Mouse (Mus musculus): ENCODE results near the gene Ggt1.

Ggt1 gene

GRCm38 (mm10) chr10:75534216-75534615 lies 27.2 kb upstream of the Ggt1 start:
- TF ChIP-seq CTCF (conservative IDR thresholded peaks at IDR 0.05; ENCODE audit: low read length) (no peak), NANOG (IDR thresholded peaks at IDR 0.05; ENCODE audit: borderline replicate concordance, low read length) (no peak), POU5F1 (IDR thresholded peaks at IDR 0.05; ENCODE audit: borderline replicate concordance, low read length) (no peak)
- H3K9me3 ChIP-seq (ENCODE audit: low read length): no peaks in the 10 kb centered on the region
- peaks cover 71% of the 10 kb centered on the region for H3K36me3 ChIP-seq (ENCODE audit: insufficient read depth, low read length)

GRCm38 (mm10) chr10:75534934-75535333 lies 26.5 kb upstream of the Ggt1 start:
- Histone ChIP-seq H3K27me3 (ENCODE audit: insufficient read depth, low read length) (no peaks in the 10 kb centered on the region), H3K9me3 (ENCODE audit: low read length) (no peaks in the 10 kb centered on the region), H3K36me3 (ENCODE audit: insufficient read depth, low read length) (peaks cover 65% of the 10 kb centered on the region), H3K4me3 (replicated peaks; ENCODE audit: low read length) (no peak overlapping the region), H3K4me1 (replicated peaks; ENCODE audit: low read depth, low read length) (peaks cover 22% of the 10 kb centered on the region; the same call in 1 of the 2 replicates)
- no peak for TF ChIP-seq POU5F1 (IDR thresholded peaks at IDR 0.05; ENCODE audit: borderline replicate concordance, low read length)
- TF ChIP-seq NANOG (IDR thresholded peaks at IDR 0.05; ENCODE audit: borderline replicate concordance, low read length): no peak
- no peak for TF ChIP-seq CTCF (conservative IDR thresholded peaks at IDR 0.05; ENCODE audit: low read length)

More at GRCm38 (mm10) chr10:75534216-75534615, 27.2 kb upstream of the Ggt1 start:
- Histone ChIP-seq H3K4me3 (replicated peaks; ENCODE audit: low read length) (no peak overlapping the region), H3K27me3 (ENCODE audit: insufficient read depth, low read length) (no peaks in the 10 kb centered on the region), H3K4me1 (replicated peaks; ENCODE audit: low read depth, low read length) (peaks cover 18% of the 10 kb centered on the region; the same call in 1 of the 2 replicates)

DNA sequence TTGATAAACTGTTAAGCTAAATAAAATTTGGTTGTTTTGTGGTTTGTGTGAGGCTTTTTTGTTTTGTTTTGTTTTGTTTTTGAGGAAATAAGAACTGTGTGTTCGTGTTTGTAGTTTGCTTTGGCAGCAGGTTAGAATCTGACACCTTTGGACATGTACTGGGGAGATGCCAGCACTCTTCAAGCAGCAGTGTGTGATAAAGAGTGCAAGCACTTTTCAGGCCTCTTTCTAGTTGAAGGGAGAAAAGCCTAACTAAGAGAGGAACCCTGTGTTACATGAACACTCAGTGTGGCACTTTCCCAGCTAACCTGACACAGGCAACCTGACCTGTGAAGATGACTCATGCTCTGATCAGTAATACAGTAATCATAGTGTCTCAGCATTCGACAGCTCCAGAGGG lies 26.0 kb upstream of the Ggt1 start:
- Histone ChIP-seq H3K27me3 (ENCODE audit: insufficient read depth, low read length) (no peaks in the 10 kb centered on the region), H3K36me3 (ENCODE audit: insufficient read depth, low read length) (peaks cover 60% of the 10 kb centered on the region), H3K4me1 (replicated peaks; ENCODE audit: low read depth, low read length) (peaks cover 18% of the 10 kb centered on the region; the same call in 1 of the 2 replicates), H3K9me3 (ENCODE audit: low read length) (no peaks in the 10 kb centered on the region), H3K4me3 (replicated peaks; ENCODE audit: low read length) (no peak overlapping the region)
- TF ChIP-seq CTCF (conservative IDR thresholded peaks at IDR 0.05; ENCODE audit: low read length) (no peak), NANOG (IDR thresholded peaks at IDR 0.05; ENCODE audit: borderline replicate concordance, low read length) (no peak), POU5F1 (IDR thresholded peaks at IDR 0.05; ENCODE audit: borderline replicate concordance, low read length) (no peak)

GRCm38 (mm10) chr10:75536123-75536522 lies 25.3 kb upstream of the Ggt1 start:
- no peaks in the 10 kb centered on the region for H3K9me3 ChIP-seq (ENCODE audit: low read length)
- H3K4me3 ChIP-seq (replicated peaks; ENCODE audit: low read length): no peak overlapping the region
- H3K27me3 ChIP-seq (ENCODE audit: insufficient read depth, low read length): no peaks in the 10 kb centered on the region
- TF ChIP-seq CTCF (conservative IDR thresholded peaks at IDR 0.05; ENCODE audit: low read length) (no peak), POU5F1 (IDR thresholded peaks at IDR 0.05; ENCODE audit: borderline replicate concordance, low read length) (no peak), NANOG (IDR thresholded peaks at IDR 0.05; ENCODE audit: borderline replicate concordance, low read length) (no peak)
- peaks cover 53% of the 10 kb centered on the region for H3K36me3 ChIP-seq (ENCODE audit: insufficient read depth, low read length)
- H3K4me1 ChIP-seq (replicated peaks; ENCODE audit: low read depth, low read length): peaks cover 13% of the 10 kb centered on the region; the same call in 1 of the 2 replicates

GRCm38 (mm10) chr10:75547901-75548300 lies 13.5 kb upstream of the Ggt1 start:
- Histone ChIP-seq H3K36me3 (ENCODE audit: insufficient read depth, low read length) (no peaks in the 10 kb centered on the region), H3K9me3 (ENCODE audit: low read length) (no peaks in the 10 kb centered on the region), H3K4me3 (replicated peaks; ENCODE audit: low read length) (no peak overlapping the region), H3K4me1 (replicated peaks; ENCODE audit: low read depth, low read length) (peaks cover 16% of the 10 kb centered on the region), H3K27me3 (ENCODE audit: insufficient read depth, low read length) (peaks cover 16% of the 10 kb centered on the region)
- TF ChIP-seq POU5F1 (IDR thresholded peaks at IDR 0.05; ENCODE audit: borderline replicate concordance, low read length) (no peak), CTCF (conservative IDR thresholded peaks at IDR 0.05; ENCODE audit: low read length) (no peak), NANOG (IDR thresholded peaks at IDR 0.05; ENCODE audit: borderline replicate concordance, low read length) (no peak)

DNA sequence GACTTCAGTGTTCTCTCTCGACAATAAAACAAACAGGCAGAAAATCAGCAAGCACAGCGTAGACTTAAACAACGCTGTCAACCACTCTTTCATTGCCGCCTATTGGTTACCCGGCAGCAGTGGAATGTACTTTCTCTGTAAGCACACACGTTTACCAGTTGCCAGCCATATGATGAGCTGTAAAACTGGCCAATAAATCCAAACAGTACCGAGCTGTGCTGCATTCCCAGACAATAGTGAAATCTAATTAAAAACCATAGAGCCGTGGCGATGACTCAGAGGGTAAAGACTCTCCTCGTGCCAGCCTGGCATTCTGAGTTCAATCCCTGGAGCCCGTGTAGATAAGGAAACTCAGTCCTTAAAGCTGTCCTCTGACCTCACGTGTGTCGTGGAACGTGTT lies 12.9 kb upstream of the Ggt1 start:
- Histone ChIP-seq H3K4me1 (replicated peaks; ENCODE audit: low read depth, low read length) (peaks cover 22% of the 10 kb centered on the region), H3K9me3 (ENCODE audit: low read length) (no peaks in the 10 kb centered on the region), H3K36me3 (ENCODE audit: insufficient read depth, low read length) (no peaks in the 10 kb centered on the region), H3K4me3 (replicated peaks; ENCODE audit: low read length) (no peak overlapping the region), H3K27me3 (ENCODE audit: insufficient read depth, low read length) (peaks cover 22% of the 10 kb centered on the region)
- TF ChIP-seq POU5F1 (IDR thresholded peaks at IDR 0.05; ENCODE audit: borderline replicate concordance, low read length): no peak
- no peak for TF ChIP-seq CTCF (conservative IDR thresholded peaks at IDR 0.05; ENCODE audit: low read length)
- no peak for TF ChIP-seq NANOG (IDR thresholded peaks at IDR 0.05; ENCODE audit: borderline replicate concordance, low read length)

- no peak for TF ChIP-seq NANOG (IDR thresholded peaks at IDR 0.05; ENCODE audit: borderline replicate concordance, low read length)
- no peak for TF ChIP-seq POU5F1 (IDR thresholded peaks at IDR 0.05; ENCODE audit: borderline replicate concordance, low read length)
- no peak for TF ChIP-seq CTCF (conservative IDR thresholded peaks at IDR 0.05; ENCODE audit: low read length)
- Histone ChIP-seq H3K4me1 (replicated peaks; ENCODE audit: low read depth, low read length) (peaks cover 30% of the 10 kb centered on the region), H3K36me3 (ENCODE audit: insufficient read depth, low read length) (no peaks in the 10 kb centered on the region), H3K9me3 (ENCODE audit: low read length) (no peaks in the 10 kb centered on the region), H3K27me3 (ENCODE audit: insufficient read depth, low read length) (peaks cover 28% of the 10 kb centered on the region), H3K4me3 (replicated peaks; ENCODE audit: low read length) (no peak overlapping the region)
Measured at GRCm38 (mm10) chr10:75549886-75550285, 11.5 kb upstream of the Ggt1 start.

GRCm38 (mm10) chr10:75551175-75551574 lies 10.2 kb upstream of the Ggt1 start:
- no peak for TF ChIP-seq NANOG (IDR thresholded peaks at IDR 0.05; ENCODE audit: borderline replicate concordance, low read length)
- TF ChIP-seq POU5F1 (IDR thresholded peaks at IDR 0.05; ENCODE audit: borderline replicate concordance, low read length): no peak
- H3K36me3 ChIP-seq (ENCODE audit: insufficient read depth, low read length): no peaks in the 10 kb centered on the region
- H3K4me3 ChIP-seq (replicated peaks; ENCODE audit: low read length): peak overlapping the region; percentile 51
- peaks cover 30% of the 10 kb centered on the region for H3K4me1 ChIP-seq (replicated peaks; ENCODE audit: low read depth, low read length)
- peaks cover 41% of the 10 kb centered on the region for H3K27me3 ChIP-seq (ENCODE audit: insufficient read depth, low read length)
- H3K9me3 ChIP-seq (ENCODE audit: low read length): no peaks in the 10 kb centered on the region

GRCm38 (mm10) chr10:75552106-75552505 lies 9.3 kb upstream of the Ggt1 start:
- H3K27me3 ChIP-seq (ENCODE audit: insufficient read depth, low read length): peaks cover 49% of the 10 kb centered on the region
- no peak overlapping the region for H3K4me3 ChIP-seq (replicated peaks; ENCODE audit: low read length)
- peaks cover 30% of the 10 kb centered on the region for H3K4me1 ChIP-seq (replicated peaks; ENCODE audit: low read depth, low read length)
- no peak for TF ChIP-seq CTCF (conservative IDR thresholded peaks at IDR 0.05; ENCODE audit: low read length)
- no peak for TF ChIP-seq POU5F1 (IDR thresholded peaks at IDR 0.05; ENCODE audit: borderline replicate concordance, low read length)
- TF ChIP-seq NANOG (IDR thresholded peaks at IDR 0.05; ENCODE audit: borderline replicate concordance, low read length): no peak
- no peaks in the 10 kb centered on the region for H3K9me3 ChIP-seq (ENCODE audit: low read length)
- no peaks in the 10 kb centered on the region for H3K36me3 ChIP-seq (ENCODE audit: insufficient read depth, low read length)
